15 mouse cellular contexts compared by ENCODE assay signal in the genomic region with DNA sequence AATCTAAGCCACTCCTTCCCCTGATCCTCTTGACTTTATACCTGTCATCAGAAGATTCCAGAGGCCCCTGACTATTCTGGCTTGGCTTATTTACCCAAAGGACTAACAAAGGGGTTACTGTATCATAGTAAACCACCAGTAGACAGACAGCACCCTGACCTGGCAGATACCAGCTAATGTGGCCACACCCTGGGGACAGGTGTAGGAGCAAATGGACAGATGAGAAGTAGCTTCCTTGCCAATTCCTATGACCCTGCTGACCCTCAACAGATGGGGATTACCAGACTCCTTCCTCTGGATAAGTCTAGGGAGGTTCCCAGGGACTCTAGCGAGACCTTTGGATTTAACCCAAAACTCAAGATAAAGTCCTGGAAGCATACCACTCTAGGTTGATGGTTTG.
DNase-seq lines count a peak whose midpoint lies in the region; TF ChIP-seq lines count a peak whose summit lies in the region.
"Had no signal": no experiment of that assay in that cellular context is flagged by ENCODE, and none has a peak within 500 bp of the region (broad histone marks: within the 10 kb centered on the region; RNA-seq: fewer than 3 reads in every experiment).

No protein-coding gene starts in this region.

- H3K36me3 ChIP-seq in myocyte (ENCODE audit: control insufficient read depth, insufficient read depth) = peaks cover 8% of the 10 kb centered on the region
- H3K36me3 ChIP-seq: G1E had no signal

- no peak for DNase-seq in layer of hippocampus, postnatal 14 days (ENCODE audit: low spot score in 2 of 2)
- DNase-seq: adrenal gland, adult 2 months; adrenal gland, adult 8-10 months; adrenal gland, postnatal 10 days; adrenal gland, postnatal 14 days; adrenal gland, postnatal 25 days; adrenal gland, postnatal 36 days; B cell, adult 2 months; cerebellum, adult 11 months; cerebellum, adult 11-12 months; cerebellum, adult 18-20 months; cerebellum, adult 2 months had no signal

- H3K79me2 ChIP-seq in myocyte (ENCODE audit: control insufficient read depth, insufficient read depth) = no peaks in the 10 kb centered on the region

- H3K27me3 ChIP-seq in myocyte (ENCODE audit: control insufficient read depth, insufficient read depth, insufficient read length) = no peaks in the 10 kb centered on the region
- H3K27me3 ChIP-seq: Patski had no signal

- H3K4me3 ChIP-seq in myocyte = no peak overlapping the region

- TF ChIP-seq POLR2A in myocyte (IDR thresholded peaks at IDR 0.05; ENCODE audit: insufficient read length, low read depth) = no peak

- H3ac ChIP-seq in myocyte (ENCODE audit: control insufficient read depth, insufficient read length) = no peak overlapping the region

- no peak overlapping the region for H3K4me2 ChIP-seq in myocyte (ENCODE audit: low read depth)

TF ChIP-seq in myocyte, 11 proteins besides CTCF, POLR2A, EP300 and RAD21:
- TF ChIP-seq MYOG (IDR thresholded peaks at IDR 0.05; ENCODE audit: control insufficient read depth in 1 of 3, insufficient read depth in 1 of 3, insufficient read length in 2 of 3, low read depth in 2 of 3) = peak in 2 of 3 experiments; percentile 57 to 83
- TF ChIP-seq TCF3 (IDR thresholded peaks at IDR 0.05; ENCODE audit: insufficient read length, low read depth) = peak; percentile 21
- no peak for TF ChIP-seq CEBPB (IDR thresholded peaks at IDR 0.05; ENCODE audit: insufficient read depth, poor library complexity, severe bottlenecking)
- no peak for TF ChIP-seq MAX (IDR thresholded peaks at IDR 0.05; ENCODE audit: low read depth)
- no peak for TF ChIP-seq REST (IDR thresholded peaks at IDR 0.05; ENCODE audit: insufficient read depth, insufficient read length)
- peak; percentile 66 for TF ChIP-seq TCF12 (IDR thresholded peaks at IDR 0.05; ENCODE audit: insufficient read depth, poor library complexity, severe bottlenecking)
- TF ChIP-seq POLR2AphosphoS2 (IDR thresholded peaks at IDR 0.05; ENCODE audit: insufficient read length, low read depth) = no peak
- TF ChIP-seq SRF (IDR thresholded peaks at IDR 0.05; ENCODE audit: control insufficient read depth, insufficient read length, low read depth) = no peak
- TF ChIP-seq MYOD1 (IDR thresholded peaks at IDR 0.05; ENCODE audit: control insufficient read depth in 1 of 3, insufficient read length in 2 of 3, low read depth in 2 of 3) = peak in 2 of 3 experiments; percentile 62 to 93
- no peak for TF ChIP-seq E2F4 (IDR thresholded peaks at IDR 0.05; ENCODE audit: insufficient read depth)
- TF ChIP-seq USF1 (IDR thresholded peaks at IDR 0.05; ENCODE audit: low read depth) = no peak
